In genomic region chr9:52679362-52679947, GRCm38 (mm10) we compare ENCODE assay signal across 9 mouse cellular contexts. TPM values are rescaled to one million over a fixed set of nuclear protein-coding genes. Genes with fewer than 3 reads are reported as not detected.
DNase-seq lines count a peak whose midpoint lies in the region; TF ChIP-seq lines count a peak whose summit lies in the region.
"Had no signal": no experiment of that assay in that cellular context is flagged by ENCODE, and none has a peak within 500 bp of the region (broad histone marks: within the 10 kb centered on the region; RNA-seq: fewer than 3 reads in every experiment).

Gene AI593442, minus strand, starts transcription at chr9:52679780.

- TF ChIP-seq POLR2A in brain, embryonic 14.5 days (IDR thresholded peaks at IDR 0.05; ENCODE audit: borderline replicate concordance, extremely low read depth, insufficient read depth, insufficient read length, poor library complexity, severe bottlenecking): no peak
- no peak for TF ChIP-seq POLR2A in thymus, adult 2 months (IDR thresholded peaks at IDR 0.05; ENCODE audit: control insufficient read depth, extremely low read depth, insufficient read depth, low read length, poor library complexity)

- no peaks in the 10 kb centered on the region for H3K36me3 ChIP-seq in midbrain, embryonic 10.5 days
- no peaks in the 10 kb centered on the region for H3K36me3 ChIP-seq in thymus, adult 2 months (ENCODE audit: control insufficient read depth, insufficient read depth, low read length)

- peak within 1 kb of the TSS; percentile 78 for H3K27ac ChIP-seq in midbrain, embryonic 10.5 days (replicated peaks)
- H3K27ac ChIP-seq in thymus, adult 2 months (ENCODE audit: control insufficient read depth, insufficient read depth, low read length): no peak within 1 kb of the TSS

- peaks cover 61% of the 10 kb centered on the region for H3K27me3 ChIP-seq in midbrain, embryonic 10.5 days (ENCODE audit: low read depth, poor library complexity, severe bottlenecking)
- no peaks in the 10 kb centered on the region; the same call in 1 of the 2 replicates for H3K27me3 ChIP-seq in thymus, adult 2 months (ENCODE audit: control insufficient read depth, insufficient read depth, low read length)

- H3K4me1 ChIP-seq in midbrain, embryonic 10.5 days: peaks cover 32% of the 10 kb centered on the region
- no peaks in the 10 kb centered on the region for H3K4me1 ChIP-seq in thymus, adult 2 months (replicated peaks; ENCODE audit: control insufficient read depth, insufficient read depth, low read length)

- no peak for TF ChIP-seq CTCF in brain, embryonic 14.5 days (IDR thresholded peaks at IDR 0.05; ENCODE audit: borderline replicate concordance, extremely low read depth, insufficient read depth, insufficient read length)
- TF ChIP-seq CTCF in thymus, adult 2 months (IDR thresholded peaks at IDR 0.05; ENCODE audit: borderline replicate concordance, control insufficient read depth, extremely low read depth, insufficient read depth, low read length, poor library complexity): no peak

- H3K4me3 ChIP-seq in midbrain, embryonic 10.5 days: peak within 1 kb of the TSS; percentile 69
- H3K4me3 ChIP-seq in thymus, adult 2 months (ENCODE audit: control insufficient read depth, insufficient read depth, low read length): no peak within 1 kb of the TSS

- peak; percentile 7 to 22 for DNase-seq in cerebellum, adult 18-20 months
- no peak for DNase-seq in cerebellum, adult 11 months
- DNase-seq in brain, embryonic 14.5 days (ENCODE audit: low read depth): peak; percentile 86
- peak in 1 of 2 experiments; percentile 77 for DNase-seq in frontal cortex, adult 2 months (ENCODE audit: extremely low spot score in 1 of 2, low spot score in 1 of 2)
- DNase-seq in layer of hippocampus, adult 9-11 months: peak; percentile 71
- peak; percentile 70 for DNase-seq in midbrain, embryonic 10.5 days (ENCODE audit: low spot score)
- peak; percentile 73 for DNase-seq in telencephalon, adult 2 months (ENCODE audit: low read depth, low spot score)
- DNase-seq in thymus, adult 2 months: no peak

- WGBS in midbrain, embryonic 10.5 days: under 1% methylated on average over 27 of the region's 27 CpGs
- WGBS in thymus, adult 2 months: 2% methylated on average over 27 of the region's 27 CpGs

- no peaks in the 10 kb centered on the region for H3K9me3 ChIP-seq in midbrain, embryonic 10.5 days (replicated peaks)

RNA-seq across cellular contexts. Expression of gene AI593442, which starts in this region (rescaled TPM):
- polyA plus RNA-seq in brain, embryonic 14.5 days (2012; rRNA removed): 8.9 and 15.0 TPM in 2 replicates
- 42.5 and 54.1 TPM in 2 replicates for polyA plus RNA-seq in frontal cortex, adult 2 months (2012; rRNA removed)
- polyA plus RNA-seq in midbrain, embryonic 10.5 days (2016; fragmentation: Nextera tagmentation; extraction: Ambion mirVana): 1.00 and 1.3 TPM in 2 replicates
- polyA plus RNA-seq in thymus, adult 2 months (2012; rRNA removed): 0.03 and 0.05 TPM in 2 replicates
- polyA plus RNA-seq: C2C12 had no signal

Comparison
In these comparisons a context has a peak if more than half of its experiments do, and no peak if none do; other contexts are left out.
1. DNase-seq: peak in cerebellum, adult 18-20 months (2 of 2), brain, embryonic 14.5 days (single experiment), layer of hippocampus, adult 9-11 months (single experiment), midbrain, embryonic 10.5 days (single experiment) and telencephalon, adult 2 months (single experiment); none in cerebellum, adult 11 months (single experiment) and thymus, adult 2 months (single experiment).